Mouse (Mus musculus) midbrain, embryonic 16.5 days (tissue): ENCODE measurements around the gene Pld5. TPM values are rescaled to one million over a fixed set of nuclear protein-coding genes. Genes with fewer than 3 reads are reported as not detected.

Experiments
- ATAC-seq: fragments of 200-750 bp; cut with Nextera tagmentation; 2 replicates; pipeline ENCODE4 v1.8.0; 2017; ENCODE audit warnings: moderate TSS enrichment
- H3K27ac ChIP-seq: fragments of 300-500 bp; sonication (generic); 2 replicates; pipeline ENCODE4 v1.5.1; 2014; ENCODE audit warnings: mild to moderate bottlenecking, low read length, mixed read lengths
- H3K27me3 ChIP-seq: fragments of 300-500 bp; sonication (generic); 2 replicates; pipeline ENCODE4 v1.6.1; 2014; ENCODE audit warnings: low read depth, low read length, mixed read lengths; ENCODE audit not compliant: control insufficient read depth, insufficient read depth
- H3K36me3 ChIP-seq: fragments of 300-500 bp; sonication (generic); 2 replicates; pipeline ENCODE4 v1.6.1; 2014; ENCODE audit warnings: mild to moderate bottlenecking, low read length, moderate library complexity, mixed read lengths; ENCODE audit not compliant: control insufficient read depth, insufficient read depth
- H3K4me1 ChIP-seq: fragments of 300-500 bp; sonication (generic); 2 replicates; pipeline ENCODE4 v1.6.1; 2014; ENCODE audit warnings: mild to moderate bottlenecking, low read length, mixed read lengths; ENCODE audit not compliant: control insufficient read depth, insufficient read depth
- H3K4me2 ChIP-seq: fragments of 300-500 bp; sonication (generic); 2 replicates; pipeline ENCODE4 v1.6.1; 2014; ENCODE audit warnings: mild to moderate bottlenecking, low read length, mixed read lengths
- H3K4me3 ChIP-seq: fragments of 300-500 bp; sonication (generic); 2 replicates; pipeline ENCODE4 v1.5.1; 2014; ENCODE audit warnings: low read depth, mild to moderate bottlenecking, low read length, moderate library complexity, mixed read lengths
- H3K9ac ChIP-seq: fragments of 300-500 bp; sonication (generic); 2 replicates; pipeline ENCODE4 v1.6.1; 2014; ENCODE audit warnings: low read depth, low read length, mixed read lengths
- H3K9me3 ChIP-seq: fragments of 300-500 bp; sonication (generic); replicated peaks from 2 replicates; pipeline ENCODE4 v1.6.1; 2014; ENCODE audit warnings: mild to moderate bottlenecking, low read length, mixed read lengths; ENCODE audit not compliant: control insufficient read depth, poor library complexity, severe bottlenecking
- WGBS: fragments of 180-500 bp; shearing (Covaris S2); extraction: QIAGEN DNeasy Blood & Tissue Kit; methylation state at CpG from one replicate; pipeline ENCODE4 v1.1.7; 2014; 5-methylcytosine and 5-hydroxymethylcytosine counted together
- polyA plus RNA-seq: library from polyadenylated mRNA; unstranded; fragments of >200 nt; fragmentation: Nextera tagmentation; extraction: Ambion mirVana; gene quantifications from 2 replicates; pipeline ENCODE4 v1.2.1, GENCODE M21; 2015

The Pld5 gene
- polyA plus RNA-seq, 1 experiment from 2014 or later: 5.0 TPM

GRCm38 (mm10) chr1:176016076-176016475, 259.0 kb downstream of the Pld5 start:
- ATAC-seq: no peak
- H3K9ac ChIP-seq: no peak overlapping the region
- H3K36me3 ChIP-seq: no peaks in the 10 kb centered on the region
- no peak overlapping the region for H3K27ac ChIP-seq
- 54% methylated on average over 3 of the region's 3 CpGs for WGBS
- no peak overlapping the region for H3K4me2 ChIP-seq
- H3K4me3 ChIP-seq: no peak overlapping the region
- no peaks in the 10 kb centered on the region for H3K9me3 ChIP-seq
- no peaks in the 10 kb centered on the region for H3K27me3 ChIP-seq
- no peaks in the 10 kb centered on the region for H3K4me1 ChIP-seq

- Histone ChIP-seq H3K27ac (no peak overlapping the region), H3K9me3 (no peaks in the 10 kb centered on the region)
Observed at GRCm38 (mm10) chr1:176013497-176014268, 261.4 kb downstream of the Pld5 start.

DNA sequence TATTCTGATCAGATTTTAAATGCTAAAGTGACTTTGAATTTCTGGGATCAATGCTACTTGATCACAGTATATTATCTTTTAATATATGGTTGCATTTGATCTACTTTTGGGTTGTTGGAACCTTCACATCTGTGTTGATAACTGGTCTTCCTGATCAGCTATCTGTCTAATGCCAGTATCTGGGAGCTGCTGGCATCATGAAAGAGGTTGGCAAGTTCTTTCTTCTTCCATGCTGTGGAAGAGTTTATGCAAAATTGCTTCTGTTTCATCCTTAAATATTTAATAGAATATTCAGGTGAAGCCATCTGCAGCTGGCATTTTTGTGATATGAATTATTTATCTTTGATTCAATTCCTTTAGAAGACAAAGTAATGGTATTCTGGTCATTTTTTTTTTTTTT, 263.6 kb downstream of the Pld5 start:
- no peaks in the 10 kb centered on the region for H3K9me3 ChIP-seq
- no peak overlapping the region for H3K4me3 ChIP-seq
- no peaks in the 10 kb centered on the region for H3K27me3 ChIP-seq
- no peak overlapping the region for H3K27ac ChIP-seq
- no peaks in the 10 kb centered on the region for H3K36me3 ChIP-seq
- no peaks in the 10 kb centered on the region for H3K4me1 ChIP-seq
- ATAC-seq: no peak
- H3K9ac ChIP-seq: no peak overlapping the region
- no peak overlapping the region for H3K4me2 ChIP-seq

More at GRCm38 (mm10) chr1:176013497-176014268, 261.4 kb downstream of the Pld5 start:
- Histone ChIP-seq H3K36me3 (no peaks in the 10 kb centered on the region), H3K4me1 (no peaks in the 10 kb centered on the region), H3K4me3 (no peak overlapping the region), H3K4me2 (no peak overlapping the region), H3K9ac (no peak overlapping the region), H3K27me3 (no peaks in the 10 kb centered on the region)
- WGBS: 3% methylated on average over 3 of the region's 3 CpGs
- peak; percentile 62 for ATAC-seq

GRCm38 (mm10) chr1:176011072-176011471, 264.0 kb downstream of the Pld5 start:
- no peak overlapping the region for H3K4me3 ChIP-seq
- H3K27me3 ChIP-seq: no peaks in the 10 kb centered on the region
- no peaks in the 10 kb centered on the region for H3K36me3 ChIP-seq
- no peaks in the 10 kb centered on the region for H3K9me3 ChIP-seq
- no peak overlapping the region for H3K9ac ChIP-seq
- H3K4me2 ChIP-seq: no peak overlapping the region
- H3K27ac ChIP-seq: no peak overlapping the region
- no peak for ATAC-seq
- no peaks in the 10 kb centered on the region for H3K4me1 ChIP-seq

GRCm38 (mm10) chr1:176008411-176008810, 266.7 kb downstream of the Pld5 start:
- Histone ChIP-seq H3K27ac (no peak overlapping the region), H3K4me1 (no peaks in the 10 kb centered on the region), H3K9me3 (no peaks in the 10 kb centered on the region), H3K4me3 (no peak overlapping the region), H3K9ac (no peak overlapping the region), H3K27me3 (no peaks in the 10 kb centered on the region), H3K36me3 (no peaks in the 10 kb centered on the region), H3K4me2 (no peak overlapping the region)
- WGBS: 91% methylated on average over 2 of the region's 2 CpGs
- ATAC-seq: no peak

- Histone ChIP-seq H3K9me3 (no peaks in the 10 kb centered on the region), H3K27me3 (no peaks in the 10 kb centered on the region), H3K9ac (no peak overlapping the region), H3K27ac (no peak overlapping the region), H3K4me1 (no peaks in the 10 kb centered on the region), H3K4me2 (no peak overlapping the region), H3K4me3 (no peak overlapping the region), H3K36me3 (no peaks in the 10 kb centered on the region)
- WGBS: 78% methylated on average over 5 of the region's 5 CpGs
- ATAC-seq: no peak
Observed at GRCm38 (mm10) chr1:176000599-176000998, 274.5 kb downstream of the Pld5 start.

DNA sequence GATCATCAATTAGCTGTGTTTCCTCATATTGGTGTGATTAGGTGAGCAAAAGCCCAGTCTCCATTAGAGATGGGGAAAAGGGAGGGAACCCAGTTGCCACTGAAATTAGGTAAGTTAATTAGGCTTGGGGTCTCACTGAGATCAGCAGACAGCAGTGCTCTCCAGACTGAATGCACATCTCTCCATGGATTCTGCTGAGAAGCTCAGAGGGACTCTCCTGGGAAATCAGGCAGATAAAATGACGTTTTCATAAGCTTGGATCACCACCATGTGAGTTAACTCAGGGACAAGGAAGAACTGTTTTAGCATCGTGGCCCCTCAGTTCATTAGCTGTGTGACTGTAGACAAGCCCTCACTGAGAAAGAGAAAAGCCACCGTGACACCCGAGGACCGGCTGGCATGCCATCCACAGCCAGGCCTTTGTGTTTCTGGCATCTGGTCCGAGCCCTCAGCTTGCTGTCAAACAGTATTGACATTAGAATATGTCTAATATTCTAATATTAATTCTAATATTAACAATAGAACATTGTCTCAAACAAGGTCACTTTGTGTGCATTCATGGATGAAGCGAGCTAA, 277.9 kb downstream of the Pld5 start:
- WGBS: 43% methylated on average over 7 of the region's 7 CpGs
- ATAC-seq: peak; percentile 41

GRCm38 (mm10) chr1:175988912-175989311, 286.2 kb downstream of the Pld5 start:
- Histone ChIP-seq H3K4me1 (no peaks in the 10 kb centered on the region), H3K27ac (no peak overlapping the region), H3K9ac (no peak overlapping the region), H3K9me3 (no peaks in the 10 kb centered on the region), H3K27me3 (no peaks in the 10 kb centered on the region), H3K36me3 (no peaks in the 10 kb centered on the region), H3K4me2 (no peak overlapping the region), H3K4me3 (no peak overlapping the region)
- 91% methylated on average over 4 of the region's 4 CpGs for WGBS
- no peak for ATAC-seq

More for the DNA sequence above, 277.9 kb downstream of the Pld5 start:
- no peak overlapping the region for H3K9ac ChIP-seq
- H3K27ac ChIP-seq: no peak overlapping the region
- H3K27me3 ChIP-seq: no peaks in the 10 kb centered on the region
- no peaks in the 10 kb centered on the region for H3K36me3 ChIP-seq
- H3K4me2 ChIP-seq: no peak overlapping the region
- no peaks in the 10 kb centered on the region for H3K9me3 ChIP-seq
- H3K4me3 ChIP-seq: no peak overlapping the region
- H3K4me1 ChIP-seq: no peaks in the 10 kb centered on the region

GRCm38 (mm10) chr1:175988448-175988847, 286.7 kb downstream of the Pld5 start:
- ATAC-seq: no peak
- no peaks in the 10 kb centered on the region for H3K9me3 ChIP-seq
- H3K27me3 ChIP-seq: no peaks in the 10 kb centered on the region
- no peak overlapping the region for H3K4me3 ChIP-seq
- H3K9ac ChIP-seq: no peak overlapping the region
- no peaks in the 10 kb centered on the region for H3K4me1 ChIP-seq
- no peak overlapping the region for H3K4me2 ChIP-seq
- H3K36me3 ChIP-seq: no peaks in the 10 kb centered on the region
- H3K27ac ChIP-seq: no peak overlapping the region
- 91% methylated on average over 5 of the region's 5 CpGs for WGBS
